Mouse (Mus musculus) intestine, embryonic 16.5 days (tissue): ENCODE measurements at regions not wholly inside any gene's neighbourhood (a gene's known extent, or its start where the extent isn't known, plus 50 kb on each side); places are given as distances from the start of the nearest gene placed in this dataset.

Experiments
- ATAC-seq: fragments of 200-750 bp; cut with Nextera tagmentation; 2 replicates; pipeline ENCODE4 v1.8.0; 2017; ENCODE audit warnings: moderate TSS enrichment, moderate library complexity
- H3K27ac ChIP-seq: fragments of 300-500 bp; sonication (generic); 2 replicates; pipeline ENCODE4 v1.5.1; 2014; ENCODE audit warnings: mild to moderate bottlenecking, low read length
- H3K27me3 ChIP-seq: fragments of 300-500 bp; sonication (generic); replicated peaks from 2 replicates; pipeline ENCODE4 v1.6.1; 2014; ENCODE audit warnings: low read length, control low read depth, mixed read lengths; ENCODE audit not compliant: control insufficient read depth, insufficient read depth
- H3K36me3 ChIP-seq: fragments of 300-500 bp; sonication (generic); 2 replicates; pipeline ENCODE4 v1.6.1; 2014; ENCODE audit warnings: low read length, control low read depth; ENCODE audit not compliant: control insufficient read depth, insufficient read depth
- H3K4me1 ChIP-seq: fragments of 300-500 bp; sonication (generic); 2 replicates; pipeline ENCODE4 v1.6.1; 2014; ENCODE audit warnings: low read length, control low read depth, mixed read lengths; ENCODE audit not compliant: control insufficient read depth, insufficient read depth
- H3K4me2 ChIP-seq: fragments of 300-500 bp; sonication (generic); 2 replicates; pipeline ENCODE4 v1.6.1; 2014; ENCODE audit warnings: low read depth, low read length, control low read depth
- H3K4me3 ChIP-seq: fragments of 300-500 bp; sonication (generic); 2 replicates; pipeline ENCODE4 v1.5.1; 2014; ENCODE audit warnings: mild to moderate bottlenecking, low read length
- H3K9ac ChIP-seq: fragments of 300-500 bp; sonication (generic); 2 replicates; pipeline ENCODE4 v1.6.1; 2014; ENCODE audit warnings: low read depth, low read length
- H3K9me3 ChIP-seq: fragments of 300-500 bp; sonication (generic); 2 replicates; pipeline ENCODE4 v1.6.1; 2016; ENCODE audit warnings: low read length, control low read depth; ENCODE audit not compliant: control insufficient read depth
- WGBS: fragments of 180-500 bp; shearing (Covaris S2); extraction: QIAGEN DNeasy Blood & Tissue Kit; methylation state at CpG from one replicate; pipeline ENCODE4 v1.1.7; 2014; 5-methylcytosine and 5-hydroxymethylcytosine counted together

GRCm38 (mm10) chr13:31147323-31147722 is 173.3 kb downstream of the Gm5447 start:
- H3K27ac ChIP-seq: no peak overlapping the region
- 73% methylated on average over 1 of the region's 1 CpGs for WGBS

GRCm38 (mm10) chr13:31154066-31154465 is 180.1 kb downstream of the Gm5447 start:
- Histone ChIP-seq H3K4me1 (no peaks in the 10 kb centered on the region), H3K36me3 (no peaks in the 10 kb centered on the region), H3K4me3 (no peak overlapping the region), H3K9ac (no peak overlapping the region), H3K27ac (no peak overlapping the region), H3K9me3 (no peaks in the 10 kb centered on the region), H3K27me3 (no peaks in the 10 kb centered on the region), H3K4me2 (no peak overlapping the region)
- 70% methylated on average over 3 of the region's 3 CpGs for WGBS
- ATAC-seq: no peak

More at GRCm38 (mm10) chr13:31147323-31147722, 173.3 kb downstream of the Gm5447 start:
- no peak overlapping the region for H3K4me2 ChIP-seq
- ATAC-seq: no peak
- H3K9ac ChIP-seq: no peak overlapping the region
- H3K4me1 ChIP-seq: no peaks in the 10 kb centered on the region
- H3K4me3 ChIP-seq: no peak overlapping the region
- H3K36me3 ChIP-seq: no peaks in the 10 kb centered on the region
- H3K9me3 ChIP-seq: no peaks in the 10 kb centered on the region
- H3K27me3 ChIP-seq: no peaks in the 10 kb centered on the region

GRCm38 (mm10) chr13:31163878-31164495 is 190.0 kb downstream of the Gm5447 start:
- no peak for ATAC-seq
- Histone ChIP-seq H3K9ac (no peak overlapping the region), H3K9me3 (no peaks in the 10 kb centered on the region), H3K4me1 (no peaks in the 10 kb centered on the region), H3K27me3 (no peaks in the 10 kb centered on the region), H3K4me3 (no peak overlapping the region), H3K4me2 (no peak overlapping the region), H3K36me3 (no peaks in the 10 kb centered on the region), H3K27ac (no peak overlapping the region)
- 79% methylated on average over 6 of the region's 6 CpGs for WGBS

- Histone ChIP-seq H3K4me1 (no peaks in the 10 kb centered on the region), H3K27me3 (no peaks in the 10 kb centered on the region), H3K9ac (no peak overlapping the region), H3K36me3 (no peaks in the 10 kb centered on the region), H3K9me3 (no peaks in the 10 kb centered on the region), H3K4me3 (no peak overlapping the region), H3K4me2 (no peak overlapping the region), H3K27ac (no peak overlapping the region)
- 59% methylated on average over 5 of the region's 5 CpGs for WGBS
- ATAC-seq: no peak
Observed at GRCm38 (mm10) chr13:31166286-31166685, 192.3 kb downstream of the Gm5447 start.

- no peaks in the 10 kb centered on the region for H3K9me3 ChIP-seq
- WGBS: 84% methylated on average over 2 of the region's 2 CpGs
- no peak overlapping the region for H3K4me2 ChIP-seq
- no peak overlapping the region for H3K27ac ChIP-seq
- no peaks in the 10 kb centered on the region for H3K4me1 ChIP-seq
- H3K27me3 ChIP-seq: no peaks in the 10 kb centered on the region
- no peak overlapping the region for H3K4me3 ChIP-seq
- ATAC-seq: no peak
- H3K9ac ChIP-seq: no peak overlapping the region
- no peaks in the 10 kb centered on the region for H3K36me3 ChIP-seq
Observed at GRCm38 (mm10) chr13:31168854-31169253, 194.8 kb downstream of the Gm5447 start.

- no peak for ATAC-seq
- Histone ChIP-seq H3K27ac (no peak overlapping the region), H3K9me3 (no peaks in the 10 kb centered on the region), H3K4me1 (no peaks in the 10 kb centered on the region), H3K9ac (no peak overlapping the region), H3K4me2 (no peak overlapping the region), H3K27me3 (no peaks in the 10 kb centered on the region), H3K4me3 (no peak overlapping the region), H3K36me3 (no peaks in the 10 kb centered on the region)
- 85% methylated on average over 2 of the region's 2 CpGs for WGBS
Observed at GRCm38 (mm10) chr13:31171751-31172150, 197.7 kb downstream of the Gm5447 start.

- Histone ChIP-seq H3K27me3 (no peaks in the 10 kb centered on the region), H3K9ac (no peak overlapping the region), H3K9me3 (no peaks in the 10 kb centered on the region), H3K4me1 (no peaks in the 10 kb centered on the region), H3K27ac (no peak overlapping the region), H3K4me3 (no peak overlapping the region), H3K4me2 (no peak overlapping the region), H3K36me3 (no peaks in the 10 kb centered on the region)
- no peak for ATAC-seq
- WGBS: 81% methylated on average over 5 of the region's 5 CpGs
Observed at GRCm38 (mm10) chr13:31172580-31172979, 198.6 kb downstream of the Gm5447 start.

- H3K36me3 ChIP-seq: no peaks in the 10 kb centered on the region
- WGBS: 48% methylated on average over 5 of the region's 5 CpGs
- H3K9me3 ChIP-seq: no peaks in the 10 kb centered on the region
- no peak overlapping the region for H3K9ac ChIP-seq
- H3K27ac ChIP-seq: peak overlapping the region; percentile 81
- ATAC-seq: peak; percentile 75
- H3K4me1 ChIP-seq: peaks cover 22% of the 10 kb centered on the region
- H3K4me3 ChIP-seq: no peak overlapping the region
- no peak overlapping the region for H3K4me2 ChIP-seq
- no peaks in the 10 kb centered on the region for H3K27me3 ChIP-seq
Observed at GRCm38 (mm10) chr13:31177999-31178783, 204.2 kb downstream of the Gm5447 start.

- 79% methylated on average over 3 of the region's 3 CpGs for WGBS
- ATAC-seq: no peak
- Histone ChIP-seq H3K27me3 (no peaks in the 10 kb centered on the region), H3K4me2 (no peak overlapping the region), H3K27ac (peak overlapping the region; percentile 81), H3K9ac (no peak overlapping the region), H3K36me3 (no peaks in the 10 kb centered on the region), H3K9me3 (no peaks in the 10 kb centered on the region), H3K4me1 (peaks cover 24% of the 10 kb centered on the region), H3K4me3 (no peak overlapping the region)
Observed at GRCm38 (mm10) chr13:31178964-31179363, 205.0 kb downstream of the Gm5447 start.
